Mouse (Mus musculus): ENCODE measurements around the gene Camkmt.

DNA sequence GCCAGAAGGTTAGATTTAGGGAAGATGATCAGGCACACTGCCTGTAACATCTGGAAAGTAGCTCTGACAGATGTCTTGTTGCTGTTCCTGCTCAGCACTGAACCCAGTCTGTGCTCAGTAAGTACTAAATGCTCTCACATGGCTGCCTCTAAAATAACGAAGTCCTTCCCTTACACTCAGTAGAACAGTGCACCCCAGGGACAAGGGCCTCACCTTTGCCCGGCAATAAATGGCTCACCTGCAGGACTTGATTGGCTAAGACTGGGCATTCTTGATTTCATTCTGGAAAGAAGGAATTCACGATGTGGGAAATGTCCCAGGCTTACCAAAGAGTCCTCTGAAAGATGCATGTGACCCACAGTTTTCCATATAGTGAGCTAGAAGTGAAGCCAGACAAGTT, 51.3 kb downstream of the Camkmt start:
- TF ChIP-seq CTCF (IDR thresholded peaks at IDR 0.05; ENCODE audit: borderline replicate concordance, insufficient read depth, low read length) (no peak), POLR2A (IDR thresholded peaks at IDR 0.05; ENCODE audit: low read depth, low read length) (no peak)

All from embryonic fibroblast, embryonic 13.5 days (primary cell).